Mouse (Mus musculus) embryonic fibroblast, embryonic 13.5 days (primary cell): ENCODE results near the gene Rnf152.

Source experiments
- CTCF ChIP-seq: IDR thresholded peaks from 2 replicates; pipeline ENCODE4 v1.5.1; 2011; ENCODE audit warnings: mild to moderate bottlenecking, control low read depth, low read length, moderate library complexity, borderline replicate concordance; ENCODE audit not compliant: insufficient read depth
- POLR2A ChIP-seq: IDR thresholded peaks from 2 replicates; pipeline ENCODE4 v1.6.1; 2011; ENCODE audit warnings: low read depth, mild to moderate bottlenecking, control low read depth, low read length, moderate library complexity

- TF ChIP-seq POLR2A, result no peak
- 0 out of 2 replicates have a peak, but pooled peaks have one; percentile 1 for TF ChIP-seq CTCF
Measured at GRCm38 (mm10) chr1:105356291-105357011, at the start of gene Rnf152.
